Mouse (Mus musculus) thymus, postnatal 4 days (tissue): ENCODE measurements around the gene Dscam.
"Not testable (repeated sequence)": the region's sequence is repeated elsewhere in the genome, so short reads cannot be mapped to it uniquely, and the experiment has no call there.

Experiments used
- DNase-seq: peaks from one replicate; pipeline ENCODE4 v3.0.0; 2021

Dscam gene

GRCm38 (mm10) chr16:96928011-96928410 is 242.5 kb downstream of the Dscam start:
- DNase-seq: no peak

GRCm38 (mm10) chr16:96927408-96927807 is 243.1 kb downstream of the Dscam start:
- DNase-seq: no peak

GRCm38 (mm10) chr16:96926977-96927376 is 243.6 kb downstream of the Dscam start:
- DNase-seq: no peak

GRCm38 (mm10) chr16:96923941-96924340 is 246.6 kb downstream of the Dscam start:
- DNase-seq: no peak

GRCm38 (mm10) chr16:96914495-96914894 is 256.1 kb downstream of the Dscam start:
- no peak for DNase-seq

- DNase-seq: no peak
These were observed 257.7 kb downstream of the Dscam start for GRCm38 (mm10) chr16:96912836-96913235.

- DNase-seq: no peak
These were observed 258.4 kb downstream of the Dscam start for GRCm38 (mm10) chr16:96912103-96912502.

GRCm38 (mm10) chr16:96910405-96911164 is 260.0 kb downstream of the Dscam start:
- DNase-seq: no peak

- DNase-seq: no peak
These were observed 262.7 kb downstream of the Dscam start for GRCm38 (mm10) chr16:96907818-96908217.

GRCm38 (mm10) chr16:96907081-96907480 is 263.5 kb downstream of the Dscam start:
- no peak for DNase-seq

- no peak for DNase-seq
These were observed 263.9 kb downstream of the Dscam start for GRCm38 (mm10) chr16:96906630-96907029.

GRCm38 (mm10) chr16:96904761-96905160 is 265.8 kb downstream of the Dscam start:
- no peak for DNase-seq

- no peak for DNase-seq
These were observed 266.2 kb downstream of the Dscam start for GRCm38 (mm10) chr16:96904359-96904758.

- no peak for DNase-seq
These were observed 268.0 kb downstream of the Dscam start for GRCm38 (mm10) chr16:96902596-96902995.

- no peak for DNase-seq
These were observed 269.1 kb downstream of the Dscam start for GRCm38 (mm10) chr16:96901234-96902014.

- DNase-seq: no peak
These were observed 271.2 kb downstream of the Dscam start for GRCm38 (mm10) chr16:96899329-96899728.

- peak; percentile 25 for DNase-seq
These were observed 273.9 kb downstream of the Dscam start for GRCm38 (mm10) chr16:96896510-96897133.

- DNase-seq: no peak
These were observed 282.5 kb downstream of the Dscam start for GRCm38 (mm10) chr16:96888036-96888435.

GRCm38 (mm10) chr16:96885817-96886216 is 284.7 kb downstream of the Dscam start:
- no peak for DNase-seq

GRCm38 (mm10) chr16:96884590-96884989 is 286.0 kb downstream of the Dscam start:
- not testable (repeated sequence) for DNase-seq

- no peak for DNase-seq
These were observed 293.3 kb downstream of the Dscam start for GRCm38 (mm10) chr16:96877271-96877670.

- no peak for DNase-seq
These were observed 297.8 kb downstream of the Dscam start for GRCm38 (mm10) chr16:96872799-96873198.

GRCm38 (mm10) chr16:96857571-96857970 is 313.0 kb downstream of the Dscam start:
- no peak for DNase-seq

GRCm38 (mm10) chr16:96855060-96855459 is 315.5 kb downstream of the Dscam start:
- no peak for DNase-seq
